Mouse (Mus musculus) ES-Bruce4 (cell line): ENCODE data around the gene Akap7. TPM values are rescaled to one million over a fixed set of nuclear protein-coding genes. Genes with fewer than 3 reads are reported as not detected.

Source experiments
- H3K27ac ChIP-seq: 2 replicates; pipeline ENCODE4 v1.5.1; 2012; ENCODE audit warnings: low read length, inconsistent platforms; ENCODE audit not compliant: insufficient read depth
- H3K27me3 ChIP-seq: 2 replicates; pipeline ENCODE4 v1.6.1; 2012; ENCODE audit warnings: mild to moderate bottlenecking, low read length, inconsistent platforms; ENCODE audit not compliant: control insufficient read depth, poor library complexity, insufficient read depth, severe bottlenecking
- H3K36me3 ChIP-seq: 2 replicates; pipeline ENCODE4 v1.6.1; 2012; ENCODE audit warnings: inconsistent platforms, mild to moderate bottlenecking, low read length, moderate library complexity; ENCODE audit not compliant: control insufficient read depth, poor library complexity, insufficient read depth, severe bottlenecking
- H3K4me1 ChIP-seq: one replicate; pipeline ENCODE4 v1.8.1; 2011; ENCODE audit warnings: low read length; ENCODE audit not compliant: control insufficient read depth, insufficient read depth
- H3K4me3 ChIP-seq: 2 replicates; pipeline ENCODE4 v1.5.1; 2011; ENCODE audit warnings: low read depth, mild to moderate bottlenecking, low read length
- H3K9ac ChIP-seq: 2 replicates; pipeline ENCODE4 v1.6.1; 2012; ENCODE audit warnings: low read depth, mild to moderate bottlenecking, inconsistent platforms; ENCODE audit not compliant: poor library complexity, severe bottlenecking
- H3K9me3 ChIP-seq: replicated peaks from 2 replicates; pipeline ENCODE4 v1.6.1; 2012; ENCODE audit warnings: mild to moderate bottlenecking, low read length, inconsistent platforms; ENCODE audit not compliant: control insufficient read depth, poor library complexity, insufficient read depth, severe bottlenecking
- CTCF ChIP-seq: IDR thresholded peaks from one replicate; pipeline ENCODE4 v1.8.1; 2011; ENCODE audit warnings: low read depth, low read length
- EP300 ChIP-seq: IDR thresholded peaks from 2 replicates; pipeline ENCODE4 v1.6.1; 2011; ENCODE audit warnings: low read depth, low read length; ENCODE audit not compliant: insufficient read depth
- POLR2A ChIP-seq: IDR thresholded peaks from one replicate; pipeline ENCODE4 v1.8.1; 2011; ENCODE audit warnings: low read length; ENCODE audit not compliant: insufficient read depth
- polyA plus RNA-seq: library from polyadenylated mRNA; stranded (reverse); fragments of >200 nt; gene quantifications from 2 replicates; pipeline ENCODE4 v1.2.4, GENCODE M21; 2011; ENCODE audit warnings: low read depth; ENCODE audit not compliant: missing spikeins, insufficient read depth, insufficient read length

Akap7 gene
- polyA plus RNA-seq, 1 experiment, result 69.8 TPM

DNA sequence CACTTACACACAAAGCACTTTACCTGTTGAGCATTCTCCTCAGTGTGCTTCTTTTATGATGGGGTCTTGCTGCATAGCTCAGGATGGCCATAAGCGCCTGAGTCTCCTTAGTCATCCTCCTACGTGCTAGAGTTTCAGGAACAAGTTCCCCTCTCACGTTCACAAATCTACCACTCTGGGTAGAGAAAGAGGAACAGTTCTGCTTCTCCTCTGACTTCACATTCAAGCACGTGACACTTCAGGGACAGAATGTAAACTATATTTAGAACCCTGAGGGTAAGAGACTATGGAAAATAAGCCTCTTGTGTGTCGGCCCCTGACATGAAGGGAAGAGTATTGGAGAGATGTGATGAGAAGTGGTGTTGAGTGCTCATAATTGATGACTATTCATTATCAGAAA, 10.7 kb upstream of the Akap7 start:
- Histone ChIP-seq H3K27ac (no peak overlapping the region), H3K4me1 (peaks cover 11% of the 10 kb centered on the region), H3K36me3 (no peaks in the 10 kb centered on the region), H3K27me3 (no peaks in the 10 kb centered on the region), H3K4me3 (no peak overlapping the region), H3K9ac (no peak overlapping the region), H3K9me3 (no peaks in the 10 kb centered on the region)
- TF ChIP-seq POLR2A (no peak), EP300 (no peak), CTCF (no peak)

DNA sequence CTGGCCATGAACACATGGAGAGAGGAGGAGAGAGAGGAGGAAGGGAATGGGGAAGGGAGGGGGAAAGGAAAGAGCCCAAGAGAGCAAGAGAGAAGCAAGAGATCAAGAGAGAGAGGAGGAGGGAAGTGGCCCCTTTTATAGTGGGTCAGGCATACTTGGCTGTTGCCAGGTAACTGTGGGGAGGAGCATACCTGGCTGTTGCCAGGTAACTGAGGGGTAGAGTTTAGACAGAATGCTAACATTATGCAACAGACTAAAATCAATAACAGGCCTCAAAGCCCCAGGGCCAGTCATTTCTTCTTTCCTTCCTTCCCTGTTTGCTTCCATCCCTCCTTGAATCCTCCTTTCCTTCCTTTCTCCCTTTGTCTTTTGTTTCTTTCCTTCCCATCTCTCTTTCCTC, 10.0 kb upstream of the Akap7 start:
- H3K9me3 ChIP-seq, result no peaks in the 10 kb centered on the region
- H3K9ac ChIP-seq, result no peak overlapping the region
- H3K36me3 ChIP-seq, result no peaks in the 10 kb centered on the region
- H3K4me1 ChIP-seq, result peaks cover 13% of the 10 kb centered on the region
- no peak overlapping the region for H3K27ac ChIP-seq
- H3K27me3 ChIP-seq, result no peaks in the 10 kb centered on the region
- no peak for TF ChIP-seq POLR2A
- H3K4me3 ChIP-seq, result no peak overlapping the region

DNA sequence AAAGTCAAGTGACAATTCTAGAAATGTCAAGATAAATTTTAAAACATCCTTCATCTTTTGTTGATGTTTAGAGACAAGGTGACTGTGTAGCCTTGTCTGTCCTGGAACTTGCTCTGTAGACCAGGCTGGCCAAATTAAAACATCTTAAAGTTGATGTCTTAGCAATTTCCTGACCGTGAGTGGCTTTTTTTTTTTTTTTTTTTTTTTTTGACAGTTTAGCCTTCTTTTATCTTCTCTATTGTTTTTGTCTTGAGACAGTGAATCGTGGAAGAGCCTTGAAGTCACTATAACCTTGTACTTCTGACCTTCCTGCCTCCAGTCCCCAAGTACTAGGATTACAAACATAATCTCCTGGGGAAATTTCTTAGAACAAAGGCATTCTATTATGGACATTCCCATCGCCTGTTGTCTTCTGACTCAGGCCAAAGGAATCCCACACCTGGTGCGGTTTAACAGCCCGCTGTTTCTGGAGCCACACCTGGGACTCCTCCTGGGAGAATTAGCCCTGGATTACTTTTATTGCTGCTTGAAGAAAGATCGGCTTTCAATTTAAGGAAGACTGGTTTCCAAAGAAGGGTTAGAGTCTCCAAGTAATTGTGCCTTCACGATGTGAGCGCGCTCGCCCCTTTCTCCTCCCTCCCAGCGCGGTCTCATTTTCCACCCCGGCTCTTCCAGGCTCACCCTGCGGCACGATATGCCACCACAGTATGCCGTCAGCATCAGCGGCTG, 6.3 kb upstream of the Akap7 start:
- no peak overlapping the region for H3K4me3 ChIP-seq
- H3K4me1 ChIP-seq, result peaks cover 12% of the 10 kb centered on the region
- H3K9ac ChIP-seq, result no peak overlapping the region
- TF ChIP-seq EP300 (peak; percentile 92), CTCF (no peak), POLR2A (no peak)
- no peaks in the 10 kb centered on the region for H3K36me3 ChIP-seq
- no peaks in the 10 kb centered on the region for H3K9me3 ChIP-seq
- H3K27me3 ChIP-seq, result no peaks in the 10 kb centered on the region
- peak overlapping the region; percentile 95 for H3K27ac ChIP-seq

DNA sequence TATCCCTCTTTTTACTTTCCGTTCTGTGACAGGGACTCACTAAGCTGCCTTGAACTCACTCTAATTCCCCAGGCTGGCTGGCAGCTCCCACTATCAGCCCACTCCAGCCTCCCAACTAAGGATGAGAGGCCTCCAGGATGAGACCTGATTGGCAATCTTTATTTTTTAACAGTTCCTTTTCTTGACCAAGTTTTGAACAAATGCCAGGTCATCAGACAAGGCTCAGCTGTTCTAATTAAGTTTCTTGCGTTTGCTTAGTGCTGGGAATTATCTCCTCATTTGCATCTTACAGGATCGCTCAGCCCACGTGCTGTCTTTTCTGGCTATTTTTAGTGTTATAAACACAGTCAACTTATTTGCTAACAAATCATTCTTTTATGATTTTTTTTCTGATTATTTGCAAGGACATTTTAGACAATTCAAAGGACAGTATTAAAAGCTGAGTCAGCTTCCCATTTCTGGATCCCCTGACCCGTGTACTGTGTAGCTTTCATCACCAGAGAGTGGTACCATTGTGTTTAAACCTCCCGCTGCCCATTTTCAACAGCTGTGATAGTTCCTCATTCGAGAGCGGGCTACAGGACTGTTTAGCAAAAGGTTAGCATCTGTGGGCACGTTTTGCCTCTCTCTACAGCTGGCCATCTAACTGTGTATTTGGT, 4.0 kb upstream of the Akap7 start:
- no peak overlapping the region for H3K4me3 ChIP-seq
- TF ChIP-seq POLR2A (no peak), CTCF (no peak), EP300 (no peak)
- H3K27ac ChIP-seq, result peak overlapping the region; percentile 62
- H3K4me1 ChIP-seq, result peaks cover 12% of the 10 kb centered on the region
- no peak overlapping the region for H3K9ac ChIP-seq
- no peaks in the 10 kb centered on the region for H3K27me3 ChIP-seq
- no peaks in the 10 kb centered on the region for H3K36me3 ChIP-seq
- H3K9me3 ChIP-seq, result no peaks in the 10 kb centered on the region

DNA sequence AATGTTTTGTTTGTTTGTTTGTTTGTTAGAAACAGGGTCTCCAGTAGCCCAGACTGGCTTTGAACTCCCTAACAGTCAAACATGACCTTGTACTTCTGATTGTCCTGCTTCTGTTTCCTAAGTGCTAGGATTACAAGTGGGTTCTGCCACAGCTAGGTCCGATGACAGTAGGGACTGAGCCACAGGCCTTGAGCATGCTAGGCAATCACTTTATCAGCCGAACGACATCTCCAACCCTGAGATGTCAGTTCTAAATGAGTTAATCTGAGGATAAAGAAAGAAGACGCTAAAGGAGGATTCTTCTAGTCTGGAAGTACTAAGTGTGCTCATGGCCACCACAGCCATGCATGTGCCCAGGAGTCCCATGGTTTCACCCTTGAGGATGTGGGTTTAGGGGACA, 3.1 kb upstream of the Akap7 start:
- TF ChIP-seq POLR2A (no peak), CTCF (no peak), EP300 (no peak)

DNA sequence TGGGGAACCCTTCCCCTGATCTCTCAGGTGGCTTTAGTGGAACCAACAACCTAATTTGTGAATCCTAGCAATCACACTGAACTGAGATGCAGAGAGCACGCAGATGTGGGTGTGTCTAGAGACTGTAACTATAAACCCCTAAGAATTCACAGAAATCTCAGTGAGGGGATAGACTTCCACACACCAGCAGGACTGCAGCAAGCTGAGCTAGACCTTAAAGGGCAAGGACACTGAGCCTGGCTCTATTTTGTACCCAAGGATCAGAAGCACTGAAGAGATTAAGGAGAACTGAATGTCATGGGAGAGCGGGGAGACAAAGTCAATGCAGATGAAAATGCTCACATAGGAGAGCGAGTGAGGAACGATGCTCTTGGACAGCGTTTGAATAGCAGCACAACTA, 2.3 kb upstream of the Akap7 start:
- Histone ChIP-seq H3K9ac (no peak overlapping the region), H3K36me3 (no peaks in the 10 kb centered on the region), H3K27me3 (no peaks in the 10 kb centered on the region), H3K9me3 (no peaks in the 10 kb centered on the region), H3K27ac (no peak overlapping the region), H3K4me1 (peaks cover 5% of the 10 kb centered on the region), H3K4me3 (no peak overlapping the region)
- TF ChIP-seq POLR2A (no peak), EP300 (no peak), CTCF (no peak)

More for the DNA sequence above, 3.1 kb upstream of the Akap7 start:
- Histone ChIP-seq H3K9ac (no peak overlapping the region), H3K36me3 (no peaks in the 10 kb centered on the region), H3K27ac (no peak overlapping the region), H3K4me3 (no peak overlapping the region), H3K4me1 (peaks cover 10% of the 10 kb centered on the region), H3K9me3 (no peaks in the 10 kb centered on the region), H3K27me3 (no peaks in the 10 kb centered on the region)
